Mouse (Mus musculus) heart, embryonic 15.5 days (tissue): Measurements from ENCODE around the gene Ints13. TPM values are rescaled to one million over a fixed set of nuclear protein-coding genes. Genes with fewer than 3 reads are reported as not detected.
A peak's percentile ranks its signal among the peaks of the same experiment; 100 is the strongest.
"Not testable (repeated sequence)": the region's sequence is repeated elsewhere in the genome, so short reads cannot be mapped to it uniquely, and the experiment has no call there.

Experiments
- ATAC-seq: fragments of 200-750 bp; cut with Nextera tagmentation; replicated peaks from 2 replicates; pipeline ENCODE4 v1.8.0; 2017; ENCODE audit warnings: low read depth, moderate TSS enrichment; ENCODE audit not compliant: insufficient number of reproducible peaks, insufficient read depth, low FRiP score
- H3K27ac ChIP-seq: fragments of 300-500 bp; sonication (generic); 2 replicates; pipeline ENCODE4 v1.5.1; 2015; ENCODE audit warnings: mild to moderate bottlenecking, inconsistent platforms
- H3K27me3 ChIP-seq: fragments of 300-500 bp; sonication (generic); 2 replicates; pipeline ENCODE4 v1.6.1; 2015; ENCODE audit warnings: inconsistent platforms
- H3K36me3 ChIP-seq: fragments of 300-500 bp; sonication (generic); 2 replicates; pipeline ENCODE4 v1.6.1; 2015; ENCODE audit warnings: mild to moderate bottlenecking, inconsistent platforms
- H3K4me1 ChIP-seq: fragments of 300-500 bp; sonication (generic); replicated peaks from 2 replicates; pipeline ENCODE4 v1.6.1; 2015; ENCODE audit warnings: inconsistent platforms
- H3K4me2 ChIP-seq: fragments of 300-500 bp; sonication (generic); 2 replicates; pipeline ENCODE4 v1.6.1; 2015; ENCODE audit warnings: inconsistent platforms, mild to moderate bottlenecking, moderate library complexity
- H3K4me3 ChIP-seq: fragments of 300-500 bp; sonication (generic); 2 replicates; pipeline ENCODE4 v1.5.1; 2015; ENCODE audit warnings: mild to moderate bottlenecking, inconsistent platforms
- H3K9ac ChIP-seq: fragments of 300-500 bp; sonication (generic); 2 replicates; pipeline ENCODE4 v1.6.1; 2015; ENCODE audit warnings: mild to moderate bottlenecking, inconsistent platforms
- H3K9me3 ChIP-seq: fragments of 300-500 bp; sonication (generic); replicated peaks from 2 replicates; pipeline ENCODE4 v1.6.1; 2016; ENCODE audit warnings: inconsistent platforms
- WGBS: fragments of 180-500 bp; shearing (Covaris S2); methylation state at CpG from one replicate; pipeline ENCODE4 v1.1.7; 2015; ENCODE audit warnings: mixed read lengths; 5-methylcytosine and 5-hydroxymethylcytosine counted together
- polyA plus RNA-seq: library from polyadenylated mRNA; unstranded; fragments of >200 nt; fragmentation: Nextera tagmentation; extraction: Ambion mirVana; gene quantifications from 2 replicates; pipeline ENCODE4 v1.2.1, GENCODE M21; 2015

The Ints13 gene
- polyA plus RNA-seq, 1 experiment from 2014 or later = 47.0 TPM

DNA sequence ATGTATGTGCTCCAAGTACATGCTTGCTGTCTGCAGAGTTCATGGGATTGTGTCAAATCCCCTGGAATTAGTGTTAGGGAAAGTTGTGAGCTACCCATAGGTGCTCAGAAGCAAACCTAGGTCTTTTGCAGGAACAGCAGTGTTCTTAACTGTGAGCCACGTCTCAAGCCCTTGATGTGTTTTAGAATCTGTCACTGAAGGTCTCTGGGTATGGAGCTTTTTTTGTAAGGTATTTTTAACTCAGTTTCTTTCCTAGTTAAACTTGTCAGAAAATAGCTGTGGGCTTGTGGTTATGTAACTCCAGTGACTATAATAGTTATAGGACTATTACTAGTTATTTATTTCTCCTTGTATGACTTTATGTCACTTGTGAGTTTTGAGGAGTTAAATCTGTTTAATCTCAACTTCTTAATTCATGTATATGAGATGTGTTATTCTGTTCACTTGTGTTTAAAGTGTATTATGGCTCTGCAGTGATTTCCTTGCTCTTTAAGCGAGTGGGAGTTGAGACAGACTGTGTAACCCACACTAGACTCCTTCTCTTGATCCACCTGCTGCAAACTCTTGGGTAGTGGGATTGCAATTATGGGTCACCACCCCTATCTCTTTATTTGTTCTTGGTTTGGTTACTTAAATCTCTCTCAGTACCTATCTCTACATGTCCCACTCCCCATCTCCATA lies 5.9 kb upstream of the Ints13 start:
- no peak for ATAC-seq
- WGBS = 62% methylated on average over 2 of the region's 2 CpGs
- H3K4me2 ChIP-seq = no peak overlapping the region

DNA sequence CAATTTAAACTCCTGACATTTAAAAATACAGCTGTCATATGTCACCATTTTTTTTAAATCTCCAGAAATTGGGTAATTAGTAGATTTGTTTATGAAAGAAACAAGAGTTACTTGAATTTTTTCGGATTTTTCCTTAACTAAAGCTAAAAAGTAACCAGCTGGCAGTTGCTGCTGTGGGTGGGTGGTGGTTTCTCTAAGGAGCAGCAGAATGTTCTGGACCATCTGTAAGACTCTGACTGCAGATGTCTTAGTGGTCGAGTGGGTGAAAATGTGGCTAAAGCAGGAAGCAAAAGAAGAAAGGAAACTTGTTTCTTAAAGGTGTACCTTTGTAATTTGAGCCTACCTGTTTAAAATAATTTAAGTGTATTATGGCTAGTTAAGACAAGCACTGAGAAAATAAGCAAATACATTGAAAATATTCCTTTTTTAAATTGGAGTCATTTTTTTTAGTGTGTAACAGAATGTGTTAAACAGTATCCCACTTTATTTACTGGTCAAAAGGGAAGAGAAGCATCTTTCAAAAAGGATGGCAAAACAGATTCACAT lies 2.8 kb upstream of the Ints13 start:
- H3K27ac ChIP-seq = no peak overlapping the region
- 33% methylated on average over 2 of the region's 2 CpGs for WGBS
- no peaks in the 10 kb centered on the region for H3K36me3 ChIP-seq
- H3K4me1 ChIP-seq = peaks cover 18% of the 10 kb centered on the region
- no peak overlapping the region for H3K4me2 ChIP-seq
- H3K9me3 ChIP-seq = no peaks in the 10 kb centered on the region
- H3K9ac ChIP-seq = no peak overlapping the region
- H3K4me3 ChIP-seq = no peak overlapping the region
- no peaks in the 10 kb centered on the region for H3K27me3 ChIP-seq
- ATAC-seq = no peak

More for the DNA sequence above, 5.9 kb upstream of the Ints13 start:
- Histone ChIP-seq H3K9me3 (no peaks in the 10 kb centered on the region), H3K4me3 (no peak overlapping the region), H3K36me3 (peaks cover 26% of the 10 kb centered on the region), H3K4me1 (peaks cover 7% of the 10 kb centered on the region), H3K27ac (no peak overlapping the region), H3K9ac (no peak overlapping the region), H3K27me3 (no peaks in the 10 kb centered on the region)

DNA sequence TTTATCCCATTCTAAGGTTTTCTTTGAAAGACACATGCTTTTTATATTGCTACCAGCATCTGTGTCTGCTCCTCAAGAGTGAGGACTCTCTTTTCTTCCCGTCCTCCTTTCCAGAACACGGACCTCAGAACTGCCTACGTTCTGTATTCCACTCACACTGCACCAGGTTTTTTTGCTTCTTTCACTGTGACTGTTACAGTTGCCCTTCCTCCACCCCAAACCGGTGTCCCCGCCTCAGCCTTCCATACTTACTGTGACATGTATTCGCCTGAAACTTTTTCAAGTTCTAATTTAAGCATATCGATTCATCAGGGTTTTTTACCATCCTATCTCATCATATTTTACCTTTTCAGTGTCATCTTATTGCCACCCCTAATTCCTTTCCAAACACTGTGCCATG lies 951 bp upstream of the Ints13 start:
- peak overlapping the region; percentile 72 for H3K4me2 ChIP-seq
- no peaks in the 10 kb centered on the region for H3K9me3 ChIP-seq
- no peaks in the 10 kb centered on the region for H3K27me3 ChIP-seq
- no peak for ATAC-seq
- peak overlapping the region; percentile 97 for H3K27ac ChIP-seq
- peak overlapping the region; percentile 84 for H3K4me3 ChIP-seq
- peaks cover 2% of the 10 kb centered on the region; the same call in 1 of the 2 replicates for H3K36me3 ChIP-seq
- H3K4me1 ChIP-seq = peaks cover 24% of the 10 kb centered on the region
- peak overlapping the region; percentile 90 for H3K9ac ChIP-seq
- 4% methylated on average over 7 of the region's 7 CpGs for WGBS

DNA sequence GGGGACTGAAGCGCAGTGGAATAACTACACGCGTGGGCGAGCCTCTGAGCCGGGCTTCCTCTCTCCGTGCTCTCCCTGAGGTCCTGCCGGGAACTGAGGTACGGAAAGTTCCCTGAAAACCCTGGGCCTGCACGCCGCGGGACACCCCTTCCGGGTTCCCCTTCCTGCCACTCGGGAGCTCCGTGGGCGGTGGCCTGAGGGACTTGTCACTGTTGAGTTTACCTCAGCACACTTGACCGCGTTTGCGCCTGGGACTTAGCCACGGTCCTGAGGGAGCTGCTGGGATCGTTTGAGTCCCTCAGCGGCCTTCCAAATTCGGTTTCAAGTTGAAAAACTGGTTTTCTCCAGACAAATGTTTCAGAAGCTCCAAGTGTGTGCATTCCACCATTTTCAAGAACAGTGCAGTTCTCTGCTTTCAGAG lies 486 bp upstream of the Ints13 start:
- Histone ChIP-seq H3K9me3 (no peaks in the 10 kb centered on the region), H3K4me3 (peak overlapping the region; percentile 84), H3K36me3 (peaks cover 2% of the 10 kb centered on the region; the same call in 1 of the 2 replicates), H3K9ac (peak overlapping the region; percentile 90), H3K4me2 (peak overlapping the region; percentile 72), H3K27me3 (no peaks in the 10 kb centered on the region), H3K27ac (peak overlapping the region; percentile 97), H3K4me1 (peaks cover 24% of the 10 kb centered on the region)
- WGBS = under 1% methylated on average over 22 of the region's 22 CpGs
- ATAC-seq = peak; percentile 43

DNA sequence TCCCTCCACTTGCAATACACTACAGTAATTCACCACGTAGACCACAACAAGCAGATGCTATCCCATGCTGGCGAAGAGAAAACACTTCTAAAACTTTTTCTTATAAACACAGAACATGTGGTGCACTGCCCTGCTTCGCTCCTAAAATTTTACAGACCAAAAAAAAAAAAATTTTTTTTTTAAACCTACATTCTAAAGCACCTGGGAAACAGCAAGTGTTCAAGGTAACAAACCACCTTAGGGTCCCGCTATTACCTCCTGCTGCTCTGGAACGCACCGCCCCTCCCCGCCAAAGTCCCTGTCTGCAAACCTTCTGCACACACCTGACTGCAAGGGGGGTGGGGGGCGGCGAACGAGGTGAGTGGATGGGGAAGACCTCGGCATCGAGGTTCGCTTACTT lies 732 bp downstream of the Ints13 start, which contains the start of gene Fgfr1op2:
Gene Fgfr1op2 (plus strand): TSS at position 301 of the 400 bp plus-strand sequence.
- Histone ChIP-seq H3K4me3 (peak within 1 kb of the TSS; percentile 84), H3K4me1 (peaks cover 24% of the 10 kb centered on the region), H3K27me3 (no peaks in the 10 kb centered on the region), H3K9me3 (no peaks in the 10 kb centered on the region), H3K4me2 (peak within 1 kb of the TSS; percentile 72), H3K9ac (peak within 1 kb of the TSS; percentile 90), H3K27ac (peak within 1 kb of the TSS; percentile 97), H3K36me3 (peaks cover 2% of the 10 kb centered on the region; the same call in 1 of the 2 replicates)
- ATAC-seq = peak; percentile 3; the same call in 1 of the 2 replicates
- WGBS = 1% methylated on average over 13 of the region's 13 CpGs

DNA sequence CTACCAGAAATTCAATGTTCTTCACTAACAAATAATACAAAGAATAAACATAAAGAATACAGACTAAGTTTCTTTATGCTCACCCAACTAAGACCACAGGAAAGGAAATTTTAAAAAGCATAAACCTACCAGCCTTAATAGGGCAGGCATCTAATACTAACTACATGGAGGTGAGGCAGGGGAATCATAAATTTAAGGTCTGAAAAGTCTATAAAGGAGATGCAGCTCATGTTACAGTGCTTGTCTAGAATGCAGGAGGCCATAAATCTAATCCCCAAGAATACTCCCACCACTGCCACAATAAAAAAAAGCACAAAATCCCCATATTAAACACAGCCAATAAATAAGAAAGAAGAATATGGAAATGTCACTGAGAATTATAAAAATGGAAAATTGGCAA lies 5.6 kb downstream of the Ints13 start:
- no peak overlapping the region for H3K4me2 ChIP-seq
- H3K36me3 ChIP-seq = peaks cover 2% of the 10 kb centered on the region; the same call in 1 of the 2 replicates
- no peak overlapping the region for H3K9ac ChIP-seq
- no peaks in the 10 kb centered on the region for H3K27me3 ChIP-seq
- H3K9me3 ChIP-seq = no peaks in the 10 kb centered on the region
- no peak overlapping the region for H3K27ac ChIP-seq
- no peak for ATAC-seq
- no peak overlapping the region for H3K4me3 ChIP-seq
- H3K4me1 ChIP-seq = peaks cover 19% of the 10 kb centered on the region; the same call in 1 of the 2 replicates

DNA sequence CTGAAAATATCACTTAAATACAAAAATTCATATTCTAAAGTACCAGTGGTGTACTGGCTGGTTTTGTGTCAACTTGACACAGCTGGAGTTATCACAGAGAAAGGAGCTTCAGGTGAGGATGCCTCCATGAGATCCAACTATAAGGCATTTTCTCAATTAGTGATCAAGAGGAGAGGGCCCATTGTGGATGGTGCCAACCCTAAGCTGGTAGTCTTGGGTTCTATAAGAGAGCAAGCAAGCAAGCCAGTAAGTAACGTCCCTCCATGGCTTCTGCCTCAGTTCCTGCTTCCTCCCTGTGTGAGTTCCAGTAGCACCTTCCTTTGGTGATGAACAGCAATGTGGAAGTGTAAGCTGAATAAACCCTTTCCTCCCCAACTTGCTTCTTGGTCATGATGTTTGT lies 15.2 kb downstream of the Ints13 start:
- H3K9me3 ChIP-seq, ATAC-seq, H3K27ac ChIP-seq, H3K27me3 ChIP-seq, H3K4me1 ChIP-seq, H3K4me3 ChIP-seq, H3K4me2 ChIP-seq, H3K9ac ChIP-seq: not testable (repeated sequence)
- H3K36me3 ChIP-seq = peaks cover 55% of the 10 kb centered on the region
- WGBS = 86% methylated on average over 1 of the region's 1 CpGs

DNA sequence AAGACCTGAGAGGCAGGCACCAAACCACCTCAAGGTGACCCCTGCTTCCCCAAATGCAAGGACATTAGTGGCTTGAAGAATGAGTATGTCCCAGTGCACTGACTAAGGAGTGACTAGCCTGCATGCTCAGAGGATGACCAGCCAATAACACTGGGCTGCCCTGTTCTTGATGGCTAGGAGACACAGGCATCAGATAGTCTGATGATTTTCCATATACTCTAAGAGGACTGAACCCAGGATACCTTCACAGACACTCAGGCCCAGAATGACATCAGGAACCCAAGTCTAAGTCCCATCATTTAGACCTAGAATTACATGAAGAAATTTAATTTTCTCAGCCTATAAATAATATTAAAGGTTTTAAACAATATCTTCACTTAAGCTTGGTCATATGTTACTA lies 26.3 kb downstream of the Ints13 start:
- Histone ChIP-seq H3K27ac (no peak overlapping the region), H3K36me3 (peaks cover 76% of the 10 kb centered on the region), H3K4me2 (no peak overlapping the region), H3K4me1 (no peaks in the 10 kb centered on the region), H3K9ac (no peak overlapping the region), H3K4me3 (no peak overlapping the region), H3K9me3 (no peaks in the 10 kb centered on the region), H3K27me3 (no peaks in the 10 kb centered on the region)
- no peak for ATAC-seq

DNA sequence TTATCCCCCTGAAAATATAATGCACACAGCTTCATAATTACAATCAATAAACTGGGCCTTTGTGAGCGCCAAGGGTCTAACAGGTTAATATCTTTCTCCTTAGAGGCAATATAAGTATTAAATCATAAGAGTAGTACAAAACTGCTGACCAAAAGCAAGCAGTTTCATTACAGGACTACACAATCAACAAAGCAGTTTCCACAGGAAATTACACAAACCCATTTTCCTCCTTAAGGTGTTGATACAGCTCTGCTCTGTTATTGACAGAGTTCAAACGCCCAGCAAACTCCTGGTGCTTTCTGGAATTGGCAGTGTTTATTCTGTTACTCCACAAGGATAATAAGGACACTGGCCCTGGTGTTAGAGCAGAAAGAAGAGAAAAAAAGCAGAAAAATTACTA lies 27.2 kb downstream of the Ints13 start:
- Histone ChIP-seq H3K9ac (no peak overlapping the region), H3K4me1 (peaks cover 3% of the 10 kb centered on the region), H3K36me3 (peaks cover 67% of the 10 kb centered on the region), H3K27me3 (no peaks in the 10 kb centered on the region), H3K9me3 (no peaks in the 10 kb centered on the region), H3K27ac (no peak overlapping the region), H3K4me3 (no peak overlapping the region), H3K4me2 (no peak overlapping the region)
- no peak for ATAC-seq
- WGBS = 81% methylated on average over 2 of the region's 2 CpGs

DNA sequence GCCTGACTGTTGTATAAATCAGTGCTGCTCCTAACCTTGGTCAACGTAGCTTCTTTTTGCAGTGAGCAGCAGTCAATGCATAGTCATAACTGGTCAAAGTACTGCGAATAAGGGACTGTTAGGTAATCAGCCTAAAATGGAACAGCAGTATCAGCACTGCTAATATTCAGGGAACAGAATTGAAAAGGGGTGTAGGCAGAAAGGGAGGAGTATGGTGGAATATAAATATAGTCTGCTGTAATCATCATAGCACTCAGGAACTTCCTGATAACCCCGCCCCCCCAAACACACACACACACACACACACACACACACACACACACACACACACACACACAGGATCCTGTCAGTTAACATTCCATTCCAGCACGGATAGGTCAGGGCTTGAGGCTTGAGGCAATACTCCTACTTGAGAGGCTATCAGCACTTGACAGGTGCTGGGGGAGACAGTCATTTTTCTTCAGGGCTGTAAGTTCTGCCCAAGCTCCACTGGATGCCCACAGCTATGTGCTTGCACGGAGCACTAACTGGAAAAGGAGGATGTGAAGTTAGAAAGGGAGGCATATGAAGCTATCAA lies 32.3 kb downstream of the Ints13 start:
- peak; percentile 87 for ATAC-seq
- H3K4me3 ChIP-seq = no peak overlapping the region
- H3K9ac ChIP-seq = no peak overlapping the region
- peaks cover 21% of the 10 kb centered on the region for H3K36me3 ChIP-seq
- no peaks in the 10 kb centered on the region for H3K27me3 ChIP-seq
- H3K9me3 ChIP-seq = no peaks in the 10 kb centered on the region
- peaks cover 8% of the 10 kb centered on the region for H3K4me1 ChIP-seq
- H3K27ac ChIP-seq = peak overlapping the region; percentile 90
- peak overlapping the region; percentile 32 for H3K4me2 ChIP-seq
- 39% methylated on average over 5 of the region's 5 CpGs for WGBS

DNA sequence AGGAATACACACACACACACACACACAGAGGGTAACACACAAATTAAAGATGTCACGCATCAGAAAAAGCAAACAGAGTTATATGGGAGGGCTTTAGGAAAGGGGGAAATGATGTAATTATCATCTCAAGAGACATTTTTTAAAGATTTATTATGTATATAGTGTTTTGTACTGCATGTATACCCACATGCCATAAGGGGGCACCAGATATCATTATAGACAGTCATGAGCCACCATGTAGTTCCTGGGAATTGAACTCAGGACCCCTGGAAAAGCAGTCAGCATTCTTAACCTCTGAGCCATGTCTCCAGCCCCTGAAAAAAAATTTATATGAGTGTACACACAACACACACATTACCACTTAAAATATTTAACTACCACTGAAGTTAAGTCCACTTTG lies 33.0 kb downstream of the Ints13 start:
- no peak overlapping the region for H3K9ac ChIP-seq
- peak overlapping the region; percentile 90 for H3K27ac ChIP-seq
- H3K4me2 ChIP-seq = no peak overlapping the region
- H3K9me3 ChIP-seq = no peaks in the 10 kb centered on the region
- ATAC-seq = no peak
- WGBS = 78% methylated on average over 1 of the region's 1 CpGs
- no peak overlapping the region for H3K4me3 ChIP-seq
- H3K27me3 ChIP-seq = no peaks in the 10 kb centered on the region
- peaks cover 8% of the 10 kb centered on the region for H3K4me1 ChIP-seq
- H3K36me3 ChIP-seq = peaks cover 14% of the 10 kb centered on the region
